Mouse (Mus musculus) liver (tissue): Measurements from ENCODE around the gene Rgs3.
"Not testable (repeated sequence)": the region's sequence is repeated elsewhere in the genome, so short reads cannot be mapped to it uniquely, and the experiment has no call there.

Source experiments
- DNase-seq: peaks from one replicate; pipeline ENCODE4 v3.0.0-alpha.2; 2020; ENCODE audit warnings: mixed read lengths

Rgs3 gene

DNA sequence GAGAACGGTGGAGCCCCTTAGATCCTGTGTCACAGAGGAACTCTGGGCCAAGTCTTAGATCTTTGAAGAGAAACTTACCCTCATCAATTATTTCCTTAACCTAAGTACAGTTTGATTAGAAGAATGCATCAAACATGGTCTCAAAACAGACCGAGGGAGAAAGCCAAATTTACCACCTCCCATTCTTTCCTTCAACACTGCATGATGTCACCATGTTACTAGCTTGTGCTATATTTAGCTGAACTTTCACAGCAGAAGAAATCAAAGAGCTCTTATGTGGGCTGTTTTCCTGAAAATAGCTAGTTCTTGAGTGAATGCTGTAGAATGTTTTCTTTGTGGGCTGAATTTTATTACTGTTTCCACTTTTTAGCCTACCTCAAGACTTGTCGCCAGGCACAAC lies 2.2 kb upstream of the Rgs3 start:
- no peak for DNase-seq

DNA sequence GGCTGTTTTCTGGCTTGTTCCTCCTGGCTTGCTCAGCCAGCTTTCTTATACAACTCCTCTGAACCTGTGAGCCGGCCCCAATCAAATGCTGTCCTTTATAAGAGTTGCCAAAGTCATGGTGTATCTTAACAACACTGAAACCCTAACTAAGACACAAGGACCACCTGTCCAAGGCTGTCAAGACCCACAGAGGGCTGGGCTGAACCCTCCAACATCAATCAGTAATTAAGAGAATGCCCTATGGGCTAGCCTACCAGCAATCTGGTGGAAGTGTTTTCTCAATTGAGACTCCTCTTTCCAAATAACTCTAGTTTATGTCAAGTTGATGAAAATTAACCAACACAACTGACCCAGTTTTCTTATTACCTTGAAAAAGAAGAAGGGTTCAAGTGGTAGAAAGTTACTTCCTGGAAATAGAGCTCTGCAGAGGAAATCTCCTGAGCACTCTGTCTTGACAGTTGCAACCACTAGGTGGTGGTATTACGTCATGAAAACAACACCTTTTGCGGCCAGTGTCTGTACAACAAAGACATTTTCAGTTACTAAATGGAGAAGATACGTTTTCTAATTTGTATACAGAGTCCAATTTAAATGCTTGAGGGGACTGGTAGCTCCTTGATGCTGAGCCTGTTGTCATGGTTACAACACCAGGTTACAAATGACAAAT lies 1.4 kb downstream of the Rgs3 start:
- peak; percentile 56 for DNase-seq

- DNase-seq: no peak
Measured at GRCm38 (mm10) chr4:62561630-62562001, 2.0 kb downstream of the Rgs3 start.

DNA sequence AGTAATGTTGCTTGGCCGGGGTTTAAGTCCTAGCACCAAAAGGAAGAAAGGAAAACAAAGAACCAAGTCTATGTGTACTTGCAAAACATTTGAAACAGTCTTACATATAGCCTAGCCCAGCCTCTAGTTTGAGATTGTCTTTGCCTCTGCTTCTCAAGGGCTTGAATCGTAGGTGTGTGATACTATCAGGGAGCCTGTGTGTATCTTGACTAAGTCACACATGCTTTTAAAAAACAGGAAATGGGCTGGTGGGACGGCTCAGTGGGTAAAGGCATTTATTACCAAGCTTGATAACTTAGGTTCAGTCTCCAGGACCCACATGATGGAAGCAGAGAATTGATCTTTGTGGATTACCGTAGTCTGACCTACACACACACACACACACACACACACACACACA lies 2.4 kb downstream of the Rgs3 start:
- DNase-seq: no peak

DNA sequence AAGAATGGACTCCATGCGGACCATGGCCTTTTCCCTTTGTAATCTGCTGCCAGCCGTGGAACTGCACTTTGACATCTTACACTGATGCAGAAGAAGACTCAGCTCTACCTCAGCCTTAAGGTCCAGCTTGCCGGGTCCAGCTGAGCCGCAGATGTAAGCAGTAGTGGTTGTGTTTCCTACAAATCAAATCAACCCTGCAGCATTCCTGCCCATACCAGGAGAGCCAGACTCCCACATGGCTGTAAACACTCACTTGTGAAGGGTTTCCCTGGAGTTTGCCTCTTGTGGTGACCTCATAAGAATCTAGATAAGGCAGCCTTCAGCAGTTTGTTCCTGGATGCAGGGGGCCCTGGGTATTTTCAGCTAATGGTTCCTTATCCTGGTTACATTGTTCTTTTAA lies 6.9 kb downstream of the Rgs3 start:
- DNase-seq: no peak

DNA sequence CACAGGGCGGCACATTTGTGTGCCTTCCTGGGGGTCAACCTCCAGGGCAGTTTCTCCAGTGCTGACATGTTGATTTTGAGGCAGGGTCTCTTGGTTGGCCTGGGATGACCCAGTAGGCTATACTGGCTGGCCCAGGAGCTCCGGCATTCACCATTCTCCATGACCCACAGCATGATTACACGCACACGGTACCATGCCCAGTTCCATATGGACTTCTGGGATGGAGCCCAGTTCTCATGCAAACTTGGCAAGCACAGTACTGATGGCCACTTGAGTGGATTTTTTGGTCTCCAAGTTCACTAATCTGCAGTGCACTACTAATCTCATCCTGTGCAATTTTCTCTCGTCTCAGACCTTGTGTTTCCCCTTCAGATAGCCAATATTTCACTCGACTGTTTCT lies 8.0 kb downstream of the Rgs3 start:
- DNase-seq: no peak

- no peak for DNase-seq
Measured at GRCm38 (mm10) chr4:62568359-62568758, 8.7 kb downstream of the Rgs3 start.

DNA sequence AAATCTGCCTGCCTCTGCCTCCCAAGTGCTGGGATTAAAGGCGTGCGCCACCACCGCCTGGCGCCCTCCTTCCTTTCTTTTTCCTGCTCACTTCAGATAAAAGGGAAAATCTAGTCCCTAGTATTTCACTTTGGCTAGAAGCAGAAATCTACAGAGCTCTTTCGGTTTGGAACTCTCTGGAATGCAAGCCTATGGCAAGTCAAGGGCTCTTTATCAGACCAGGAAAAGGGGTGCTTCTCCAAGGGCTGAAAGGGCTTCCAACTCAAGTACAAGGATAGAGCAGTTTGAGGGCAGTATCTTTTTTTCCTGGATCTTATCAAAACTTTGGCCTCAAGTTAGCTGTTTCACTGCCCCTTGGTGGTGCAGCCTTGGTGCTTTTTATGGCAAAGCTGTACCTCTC lies 10.0 kb downstream of the Rgs3 start:
- no peak for DNase-seq

DNA sequence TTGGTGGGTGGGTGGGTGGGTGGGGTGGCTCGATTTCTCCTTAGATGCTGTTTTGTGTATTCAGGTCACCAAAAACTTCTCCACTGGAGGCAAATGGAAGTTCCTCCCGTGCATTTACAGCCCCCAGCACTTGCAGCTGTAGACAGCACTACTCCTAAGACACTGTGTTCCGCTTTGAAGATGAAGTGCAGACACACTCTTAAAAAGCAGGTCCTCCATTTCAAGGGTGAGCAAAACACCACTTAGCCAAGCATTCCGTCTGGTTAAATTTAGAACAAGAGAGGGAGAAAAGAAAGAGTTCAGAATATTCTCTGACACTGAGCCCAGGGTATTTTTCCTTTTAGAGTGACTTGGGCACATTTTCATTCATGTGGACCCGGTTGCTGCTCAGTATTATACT lies 10.4 kb downstream of the Rgs3 start:
- no peak for DNase-seq

DNA sequence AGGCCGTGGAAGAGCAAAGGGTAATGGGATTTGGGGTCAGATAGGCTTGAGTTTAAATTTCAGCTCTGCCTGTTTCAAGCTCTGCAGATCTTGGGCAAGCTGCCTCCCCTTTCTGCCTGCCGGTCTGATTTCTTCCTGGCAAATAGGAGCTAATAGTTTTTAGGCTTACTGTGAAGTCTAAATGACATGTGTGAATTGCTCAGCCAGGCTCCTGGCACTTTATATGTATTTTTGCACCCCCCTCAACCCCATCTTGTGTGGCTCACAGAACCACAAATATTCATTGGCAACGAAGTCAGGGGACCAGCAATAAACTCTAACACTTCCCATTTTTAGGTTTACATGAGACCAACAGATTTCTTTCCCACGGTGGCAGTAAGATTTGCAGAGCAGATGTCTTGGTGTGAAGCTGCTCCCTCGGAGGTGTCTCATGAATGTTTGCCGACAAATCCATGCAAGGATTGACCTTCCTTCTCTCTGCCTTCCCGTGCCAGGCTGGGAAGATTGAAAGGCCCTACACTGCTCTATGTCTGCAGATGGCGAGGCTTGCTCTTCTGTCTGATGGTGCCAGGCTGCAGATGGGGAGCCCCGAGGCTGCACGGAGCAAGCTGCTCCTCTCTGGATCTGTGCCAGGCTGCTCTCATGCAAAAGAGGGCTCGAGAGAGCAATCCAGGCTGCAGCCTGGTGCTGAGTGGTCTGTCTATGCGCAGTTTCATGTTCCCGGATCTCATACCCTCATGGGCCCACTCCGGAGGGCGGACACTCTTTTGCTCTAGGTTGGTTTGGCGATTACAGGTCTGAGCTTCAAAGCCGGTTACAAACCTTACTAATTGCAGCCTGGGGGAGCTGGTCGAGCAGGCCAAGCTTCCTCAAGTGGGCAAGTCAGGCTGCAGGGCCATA lies 23.0 kb downstream of the Rgs3 start:
- DNase-seq: no peak

GRCm38 (mm10) chr4:62583265-62584092 lies 23.8 kb downstream of the Rgs3 start:
- peak; percentile 39 for DNase-seq

- DNase-seq: no peak
Measured at GRCm38 (mm10) chr4:62587067-62587466, 27.4 kb downstream of the Rgs3 start.

DNA sequence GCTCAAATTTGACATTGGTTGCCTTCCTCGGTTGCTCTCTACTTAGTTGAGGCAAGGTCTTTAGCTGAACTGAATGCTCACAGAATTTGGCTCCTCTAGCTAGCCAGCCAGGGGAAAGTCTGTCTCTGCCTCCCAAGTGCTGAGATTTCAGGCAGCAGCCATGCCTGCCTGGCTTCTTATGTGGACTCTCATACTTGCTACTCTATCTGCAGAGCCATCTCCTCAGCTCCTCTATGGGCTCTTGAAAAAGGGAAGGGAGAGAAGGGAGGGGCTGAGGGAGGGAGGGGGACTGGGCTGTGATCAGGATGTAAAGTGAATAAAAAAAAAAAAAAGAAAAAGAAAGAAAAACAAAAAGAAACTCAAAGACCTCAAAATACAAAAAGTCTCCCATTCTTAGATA lies 31.2 kb downstream of the Rgs3 start:
- DNase-seq: no peak

DNA sequence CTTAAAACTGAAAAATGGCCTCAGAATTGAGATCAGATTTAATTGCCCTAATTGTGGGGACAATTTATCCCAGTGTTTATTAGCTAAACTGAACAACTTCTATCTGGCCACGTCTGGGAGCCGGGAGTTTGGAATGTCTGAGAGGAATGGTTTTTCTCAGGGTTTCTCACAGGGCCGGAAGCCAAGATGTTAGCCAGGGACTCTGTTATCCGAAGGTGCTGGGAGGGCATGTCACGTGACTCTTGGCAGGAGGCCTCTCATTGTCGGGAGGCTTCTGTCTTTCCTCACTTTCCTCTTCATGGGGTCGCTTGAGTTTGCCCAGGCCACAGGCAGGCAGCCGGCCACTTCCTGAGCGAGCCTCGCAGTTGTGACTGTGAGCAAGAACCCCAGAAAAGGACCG lies 31.7 kb downstream of the Rgs3 start:
- peak; percentile 32 for DNase-seq

GRCm38 (mm10) chr4:62593546-62594240 lies 34.0 kb downstream of the Rgs3 start:
- not testable (repeated sequence) for DNase-seq

DNA sequence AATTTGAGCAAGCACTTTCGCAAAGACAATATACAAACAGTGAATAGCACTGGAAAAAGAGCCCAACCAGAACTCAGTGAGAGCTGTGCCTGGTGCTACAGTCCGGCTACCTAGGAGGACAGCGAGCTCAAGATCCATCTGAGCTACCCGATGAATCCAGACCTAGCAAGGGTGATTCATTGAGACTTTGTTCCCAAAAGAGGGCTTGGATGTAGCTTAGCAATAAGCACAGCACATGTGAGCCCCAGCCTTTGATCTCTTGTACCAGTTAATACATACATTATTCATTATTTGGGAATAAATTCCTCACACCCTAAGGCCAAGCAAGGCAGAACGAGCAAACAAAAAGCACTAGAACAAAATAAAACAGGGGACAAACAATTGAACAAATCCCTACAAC lies 34.8 kb downstream of the Rgs3 start:
- no peak for DNase-seq

DNA sequence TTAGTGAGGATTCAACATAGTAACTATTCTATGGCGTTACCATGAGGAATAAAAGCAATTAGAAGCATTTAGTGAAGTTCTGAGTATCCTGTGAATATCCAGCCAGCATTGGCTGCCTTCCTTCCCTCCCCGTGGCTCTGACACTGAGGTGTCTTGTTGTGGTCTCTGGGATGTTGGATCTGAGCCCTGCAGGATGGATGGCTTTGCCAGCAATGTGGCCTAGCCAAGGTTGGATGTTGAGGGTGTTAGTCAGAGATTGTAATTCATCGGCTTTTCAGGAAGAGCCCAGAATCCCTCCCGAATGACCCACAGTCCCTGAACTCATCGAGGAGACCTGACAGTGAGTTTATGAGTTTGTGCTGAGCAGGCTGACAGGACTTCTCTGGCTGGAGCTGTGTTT lies 36.4 kb downstream of the Rgs3 start:
- DNase-seq: no peak

DNA sequence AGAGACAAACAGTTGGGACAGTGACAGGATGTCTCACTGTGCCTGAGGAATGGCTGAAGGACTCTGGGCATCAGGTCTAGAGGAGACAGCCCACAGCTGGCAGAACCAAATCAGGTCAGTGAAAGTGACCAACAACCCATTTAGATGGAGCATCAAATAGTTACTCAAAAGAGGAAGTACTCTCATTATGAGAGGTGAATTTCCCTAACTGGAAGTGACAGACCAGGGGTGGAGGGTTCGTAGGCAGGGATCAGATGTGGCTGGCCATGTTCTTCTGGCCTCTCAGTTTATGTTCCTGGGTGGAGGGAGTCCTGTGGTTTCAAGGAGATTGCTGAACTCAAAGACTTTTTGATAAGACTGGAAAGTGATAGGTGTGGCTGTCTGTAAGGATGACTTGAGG lies 40.9 kb downstream of the Rgs3 start:
- DNase-seq: no peak

DNA sequence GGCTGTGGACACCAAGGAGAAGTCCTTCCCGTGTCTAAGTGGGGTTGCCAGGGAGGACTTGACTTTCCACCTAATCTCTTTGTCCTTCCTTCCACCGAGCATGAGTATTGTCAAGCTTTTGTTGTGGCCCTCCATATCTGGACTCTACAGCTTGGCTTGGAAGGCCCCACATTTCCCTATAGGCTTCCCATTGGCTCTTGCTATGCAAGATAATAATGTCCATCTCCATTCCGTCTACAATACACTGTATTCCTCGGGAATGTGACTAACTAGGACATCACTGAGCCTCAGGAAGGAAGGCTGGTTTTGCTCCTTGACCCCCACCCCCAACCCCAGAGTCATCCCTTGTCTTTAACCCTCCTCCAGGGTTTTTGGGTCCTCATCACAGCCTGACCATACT lies 44.0 kb downstream of the Rgs3 start:
- no peak for DNase-seq

DNA sequence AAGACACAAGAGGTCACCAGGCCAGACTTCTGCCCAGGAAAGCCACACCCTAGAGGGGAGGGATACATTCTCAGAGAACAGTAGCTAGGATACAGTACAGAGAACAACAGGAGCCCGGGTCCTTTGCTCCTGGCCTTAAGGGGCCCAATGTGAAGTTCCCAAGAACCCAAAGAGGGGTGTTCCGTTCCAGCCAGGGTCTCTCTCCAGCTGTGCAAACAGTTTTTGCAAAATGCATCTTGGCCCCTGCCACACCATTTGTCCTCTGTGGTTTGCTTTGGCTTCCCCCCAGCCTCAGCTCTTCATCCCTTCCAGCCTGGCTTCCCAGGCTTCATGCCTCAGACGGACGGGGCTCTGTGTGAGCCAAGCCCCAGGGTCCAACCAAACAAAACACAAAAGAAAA lies 44.4 kb downstream of the Rgs3 start:
- DNase-seq: no peak

DNA sequence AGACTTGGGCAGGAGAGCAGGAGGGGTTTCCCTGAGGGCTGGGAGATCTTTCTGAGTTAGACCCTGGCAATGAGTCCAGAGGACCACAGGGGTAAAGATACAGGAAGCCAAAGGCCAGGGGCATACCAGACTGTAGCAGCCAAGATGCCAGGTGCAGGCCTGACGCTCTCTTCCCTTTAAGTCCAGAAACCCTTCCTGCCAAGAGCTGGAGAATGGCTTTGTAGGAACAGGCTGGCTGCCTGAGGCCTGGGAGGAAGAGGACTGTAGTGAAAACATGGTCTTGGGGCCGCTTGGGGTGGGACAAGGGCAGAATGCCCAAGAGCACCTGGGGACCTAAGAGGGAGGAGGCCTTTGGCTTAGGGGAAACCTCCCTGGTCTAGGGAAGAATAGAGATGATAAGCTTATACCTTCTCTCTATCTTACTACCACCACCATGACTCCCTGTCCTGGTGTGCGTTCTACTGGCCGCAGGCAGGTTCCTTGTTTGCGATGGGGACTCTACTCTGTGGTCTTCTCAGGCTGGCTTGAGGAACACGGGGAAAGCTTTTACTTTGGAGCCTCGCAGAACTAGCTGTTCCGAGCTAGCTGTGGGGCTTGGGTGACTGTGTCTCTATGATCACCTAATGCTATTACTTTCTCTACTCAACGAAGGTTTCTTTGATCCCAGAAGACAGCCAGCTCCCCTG lies 46.4 kb downstream of the Rgs3 start:
- no peak for DNase-seq

- DNase-seq: no peak
Measured at GRCm38 (mm10) chr4:62606542-62606882, 46.9 kb downstream of the Rgs3 start.

DNA sequence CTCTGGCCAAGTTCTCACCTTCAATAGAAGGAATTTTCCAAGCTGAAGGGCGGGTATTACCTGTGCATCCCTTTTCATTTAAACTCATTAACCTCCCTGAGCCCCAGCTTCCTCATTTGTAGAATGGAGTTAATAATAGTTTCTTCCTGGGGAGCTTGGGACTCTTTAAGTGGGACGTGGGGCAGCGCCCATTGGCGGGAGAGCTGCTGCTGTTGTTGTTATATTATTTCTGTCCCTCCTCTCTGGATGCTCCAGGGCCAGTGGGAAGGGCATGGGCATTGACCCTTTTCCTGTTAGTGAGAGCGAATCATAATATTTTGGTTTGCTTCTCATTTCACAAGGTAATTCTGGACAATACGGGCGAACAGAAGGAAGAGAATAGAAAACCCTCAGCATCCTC lies 47.3 kb downstream of the Rgs3 start:
- DNase-seq: no peak
